Mouse (Mus musculus): Measurements from ENCODE around the gene Rtkn. TPM values are rescaled to one million over a fixed set of nuclear protein-coding genes. Genes with fewer than 3 reads are reported as not detected.

Rtkn gene
- polyA plus RNA-seq, 1 experiment from 2014 or later: 23.6 TPM

DNA sequence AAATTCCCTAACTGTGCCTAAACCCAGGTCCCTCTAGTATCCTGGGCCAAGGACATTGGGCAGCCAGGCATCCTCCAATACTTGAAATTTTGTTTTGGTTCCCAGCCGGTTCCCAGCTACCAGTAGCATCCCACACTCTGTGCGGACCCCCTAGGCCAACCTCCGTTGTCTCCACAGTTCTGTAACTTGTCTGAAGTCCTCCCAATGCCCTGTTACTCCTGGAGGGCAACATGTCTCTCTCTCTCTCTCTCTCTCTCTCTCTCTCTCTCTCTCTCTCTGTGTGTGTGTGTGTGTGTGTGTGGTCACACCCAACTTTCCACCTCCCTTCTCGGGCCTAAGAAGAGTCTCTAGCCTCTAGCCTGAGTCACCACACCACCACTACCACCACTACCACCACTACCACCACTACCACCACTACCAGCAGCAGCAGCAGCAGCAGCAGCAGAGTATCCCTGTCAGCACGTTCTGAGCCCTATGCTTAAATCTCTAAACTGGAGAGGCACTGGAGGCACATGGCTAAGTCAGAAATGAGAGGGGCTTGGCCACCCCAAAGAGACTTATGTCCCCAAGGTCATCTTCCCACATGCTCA is 1.1 kb downstream of the Rtkn start:
- H3K27ac ChIP-seq: peak overlapping the region; percentile 99
- H3K4me2 ChIP-seq (replicated peaks): peak overlapping the region; percentile 75
- no peaks in the 10 kb centered on the region for H3K9me3 ChIP-seq
- H3K4me3 ChIP-seq (replicated peaks): peak overlapping the region; percentile 52
- peak overlapping the region; percentile 76 for H3K9ac ChIP-seq
- WGBS: 10% methylated on average over 5 of the region's 5 CpGs
- no peaks in the 10 kb centered on the region for H3K36me3 ChIP-seq
- no peaks in the 10 kb centered on the region for H3K27me3 ChIP-seq (replicated peaks)
- H3K4me1 ChIP-seq (replicated peaks): peaks cover 37% of the 10 kb centered on the region
- no peak for ATAC-seq

DNA sequence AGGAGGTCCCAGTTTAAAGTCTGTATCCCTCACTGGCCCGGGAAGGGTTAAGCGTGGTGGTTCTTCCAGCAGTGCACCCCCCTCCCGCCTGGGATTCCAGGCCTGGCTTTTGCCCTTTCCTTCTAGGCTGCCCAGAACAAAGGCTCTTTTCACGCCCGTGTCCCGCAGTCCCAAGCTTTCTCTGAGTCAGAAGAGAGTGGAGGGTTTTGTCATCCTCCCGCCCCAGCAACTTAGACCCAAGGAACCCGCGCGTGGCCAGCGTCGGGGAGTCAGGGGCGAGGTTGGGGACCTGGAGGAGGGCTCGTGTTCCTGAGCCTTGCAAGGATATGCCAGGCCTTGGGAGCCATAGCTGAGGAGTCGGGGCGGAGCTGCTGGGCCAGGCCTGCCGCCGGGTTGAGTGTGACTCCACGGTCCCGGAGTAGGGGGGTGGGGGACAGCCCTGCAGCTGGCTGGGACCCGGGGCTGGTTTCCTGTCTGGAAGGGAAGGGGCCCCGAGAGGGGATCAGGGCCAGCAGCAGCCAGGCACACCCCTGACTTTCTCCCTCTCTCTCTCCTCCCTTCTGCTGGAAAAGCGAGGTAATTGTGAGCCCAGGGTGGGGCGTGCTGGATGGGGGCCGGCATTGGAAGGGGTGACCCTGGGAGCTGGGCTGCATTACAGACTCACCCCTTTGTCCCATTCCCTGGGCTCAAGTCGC is 1.8 kb downstream of the Rtkn start:
- Histone ChIP-seq H3K27ac (peak overlapping the region; percentile 99), H3K9me3 (no peaks in the 10 kb centered on the region), H3K36me3 (no peaks in the 10 kb centered on the region), H3K4me1 (replicated peaks) (peaks cover 43% of the 10 kb centered on the region), H3K9ac (peak overlapping the region; percentile 76), H3K4me2 (replicated peaks) (peak overlapping the region; percentile 75), H3K4me3 (replicated peaks) (peak overlapping the region; percentile 52), H3K27me3 (replicated peaks) (no peaks in the 10 kb centered on the region)
- ATAC-seq: peak; percentile 80
- WGBS: under 1% methylated on average over 26 of the region's 26 CpGs

DNA sequence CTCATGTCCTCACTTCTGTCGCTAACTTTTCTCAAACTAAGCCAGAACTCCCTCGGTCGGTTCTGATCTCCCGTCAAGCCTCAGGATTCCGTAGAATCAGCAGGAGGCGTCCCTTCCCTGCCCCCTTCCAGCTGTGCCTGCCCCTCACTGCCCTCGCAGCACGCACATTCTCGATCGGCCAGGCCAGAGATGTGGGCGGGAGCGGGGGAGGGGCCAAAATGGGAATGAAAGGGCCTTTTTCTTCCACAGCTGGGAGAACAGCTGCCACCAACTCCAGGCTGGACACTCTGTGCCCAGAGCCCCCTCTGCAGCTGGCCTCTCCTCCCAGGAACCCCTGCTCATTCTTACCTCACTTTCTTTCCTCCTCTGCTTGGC is 2.3 kb downstream of the Rtkn start:
- Histone ChIP-seq H3K9me3 (no peaks in the 10 kb centered on the region), H3K4me2 (replicated peaks) (peak overlapping the region; percentile 75), H3K27ac (peak overlapping the region; percentile 99), H3K4me3 (replicated peaks) (peak overlapping the region; percentile 52), H3K27me3 (replicated peaks) (no peaks in the 10 kb centered on the region), H3K9ac (peak overlapping the region; percentile 76), H3K36me3 (no peaks in the 10 kb centered on the region), H3K4me1 (replicated peaks) (peaks cover 49% of the 10 kb centered on the region)
- ATAC-seq: peak; percentile 83
- WGBS: 0% methylated on average over 12 of the region's 12 CpGs

DNA sequence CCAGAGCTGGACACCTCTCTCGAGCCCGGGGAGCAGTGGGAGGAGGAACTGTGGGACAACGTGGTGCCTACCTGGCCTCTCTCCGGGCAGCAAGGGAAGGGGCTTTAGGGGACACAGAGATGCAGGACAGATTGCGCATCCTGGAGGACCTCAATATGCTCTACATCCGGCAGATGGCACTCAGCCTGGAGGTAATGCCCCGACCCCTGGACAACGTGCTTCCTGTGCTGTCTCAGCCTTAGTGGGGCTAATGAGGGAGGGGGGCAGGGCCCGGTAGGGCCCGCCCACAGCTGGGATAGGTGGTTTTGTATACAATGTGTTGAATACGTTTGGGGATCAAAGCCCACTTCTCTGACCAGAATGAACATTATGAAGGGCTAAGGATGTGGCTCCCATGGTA is 2.8 kb downstream of the Rtkn start:
- ATAC-seq: peak; percentile 23
- Histone ChIP-seq H3K36me3 (no peaks in the 10 kb centered on the region), H3K27ac (peak overlapping the region; percentile 99), H3K27me3 (replicated peaks) (no peaks in the 10 kb centered on the region), H3K4me2 (replicated peaks) (peak overlapping the region; percentile 75), H3K9ac (peak overlapping the region; percentile 76), H3K4me3 (replicated peaks) (peak overlapping the region; percentile 52), H3K4me1 (replicated peaks) (peaks cover 49% of the 10 kb centered on the region), H3K9me3 (no peaks in the 10 kb centered on the region)
- WGBS: 1% methylated on average over 11 of the region's 11 CpGs

DNA sequence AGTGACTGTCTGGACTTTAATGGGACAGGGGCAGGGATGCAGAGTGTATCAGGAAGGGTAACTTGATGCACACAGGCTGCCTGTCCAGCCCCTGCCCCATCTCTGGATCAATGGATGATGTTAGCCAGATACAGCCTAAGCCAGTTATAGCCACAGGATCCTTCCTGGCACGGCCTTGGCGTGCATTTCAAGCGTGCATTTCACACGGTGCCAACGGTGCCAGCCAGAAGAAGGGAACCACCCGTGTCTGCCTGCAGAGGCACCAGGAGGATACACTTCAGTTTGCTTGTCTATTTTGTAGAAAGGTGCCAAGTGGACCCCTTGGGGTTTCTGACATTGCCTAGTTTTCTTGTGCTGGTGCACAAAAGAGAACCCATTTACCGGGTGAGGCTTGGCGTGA is 4.8 kb downstream of the Rtkn start:
- 91% methylated on average over 8 of the region's 8 CpGs for WGBS
- H3K27ac ChIP-seq: no peak overlapping the region
- H3K9me3 ChIP-seq: no peaks in the 10 kb centered on the region
- H3K27me3 ChIP-seq (replicated peaks): no peaks in the 10 kb centered on the region
- H3K36me3 ChIP-seq: no peaks in the 10 kb centered on the region
- H3K4me3 ChIP-seq (replicated peaks): no peak overlapping the region
- no peak overlapping the region for H3K4me2 ChIP-seq (replicated peaks)
- ATAC-seq: no peak
- no peak overlapping the region for H3K9ac ChIP-seq
- H3K4me1 ChIP-seq (replicated peaks): peaks cover 42% of the 10 kb centered on the region

DNA sequence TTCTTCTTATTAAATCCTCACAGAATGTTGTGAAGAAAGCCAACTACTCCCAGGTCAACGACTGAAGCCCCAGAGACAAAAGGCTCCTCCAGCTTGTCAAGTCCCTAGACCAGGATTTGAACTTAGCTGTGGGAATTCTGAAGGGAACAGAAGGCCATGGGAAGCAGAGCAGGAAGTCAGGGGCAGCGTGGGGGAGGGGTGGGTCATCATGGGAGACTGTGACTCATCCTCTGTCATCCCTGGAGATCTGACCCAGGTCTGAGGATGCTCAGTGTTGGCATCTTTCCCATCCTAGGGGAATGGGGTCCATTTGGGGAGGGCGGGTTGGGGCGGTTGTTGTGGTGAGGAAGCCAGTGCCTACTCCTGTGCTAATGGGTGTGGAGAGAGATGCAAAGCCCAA is 6.4 kb downstream of the Rtkn start:
- 46% methylated on average over 4 of the region's 4 CpGs for WGBS
- Histone ChIP-seq H3K36me3 (no peaks in the 10 kb centered on the region), H3K9me3 (no peaks in the 10 kb centered on the region), H3K4me1 (replicated peaks) (peaks cover 26% of the 10 kb centered on the region), H3K9ac (peak overlapping the region; percentile 45; the same call in 1 of the 2 replicates), H3K27me3 (replicated peaks) (no peaks in the 10 kb centered on the region), H3K4me3 (replicated peaks) (no peak overlapping the region), H3K4me2 (replicated peaks) (peak overlapping the region; percentile 63), H3K27ac (no peak overlapping the region)
- ATAC-seq: no peak

DNA sequence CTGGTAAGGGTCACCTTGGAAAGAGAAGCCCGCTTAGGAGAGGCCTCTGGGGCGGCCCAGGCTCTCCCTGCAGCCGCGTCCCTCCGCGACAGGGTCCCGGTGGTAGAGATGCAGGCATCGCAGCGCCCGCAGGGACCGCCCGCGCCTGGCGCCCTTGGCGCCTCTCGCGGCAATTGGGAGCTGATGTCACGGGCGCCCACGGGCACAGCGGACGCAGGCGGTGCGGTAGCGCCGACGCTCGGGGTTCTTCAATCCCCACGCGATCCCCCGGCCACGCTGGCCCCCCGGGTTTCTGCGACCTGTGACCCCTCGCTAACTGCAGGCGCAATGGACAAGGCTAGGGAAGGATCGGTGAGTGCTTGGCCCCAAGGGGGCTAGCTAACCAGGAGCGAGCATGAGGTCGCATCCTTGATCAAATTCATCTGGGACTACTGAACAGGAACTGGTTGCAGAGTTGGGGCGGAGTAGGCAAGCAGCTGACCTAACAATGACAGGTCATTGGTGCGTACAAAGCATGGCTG is 7.0 kb downstream of the Rtkn start:
- Histone ChIP-seq H3K4me3 (replicated peaks) (peak overlapping the region; percentile 19), H3K27ac (no peak overlapping the region), H3K27me3 (replicated peaks) (no peaks in the 10 kb centered on the region), H3K4me1 (replicated peaks) (peaks cover 26% of the 10 kb centered on the region), H3K4me2 (replicated peaks) (peak overlapping the region; percentile 63), H3K9me3 (no peaks in the 10 kb centered on the region), H3K36me3 (peaks cover 6% of the 10 kb centered on the region; the same call in 1 of the 2 replicates), H3K9ac (peak overlapping the region; percentile 45; the same call in 1 of the 2 replicates)
- WGBS: 11% methylated on average over 41 of the region's 41 CpGs
- ATAC-seq: no peak

DNA sequence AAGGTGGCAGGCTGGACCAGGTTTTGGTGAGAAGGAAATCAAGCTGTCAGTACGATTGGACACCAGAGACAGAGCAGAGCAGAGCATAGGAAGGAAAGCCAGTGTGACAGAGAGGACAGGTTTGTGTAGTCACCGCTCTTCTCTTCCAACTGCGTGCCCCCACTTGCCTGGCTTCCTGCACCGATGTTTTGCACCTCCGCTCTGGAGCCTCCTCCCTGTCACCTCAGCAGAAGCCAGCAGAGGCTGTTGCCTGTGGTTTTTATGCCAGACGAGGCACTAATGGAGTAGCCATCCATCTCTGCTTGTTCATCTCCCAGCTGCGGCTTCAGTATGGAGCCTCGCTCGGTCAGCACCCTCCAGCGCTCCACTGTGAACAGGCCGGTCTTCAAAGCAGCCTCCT is 7.6 kb downstream of the Rtkn start:
- ATAC-seq: no peak
- Histone ChIP-seq H3K4me1 (replicated peaks) (peaks cover 24% of the 10 kb centered on the region), H3K9me3 (no peaks in the 10 kb centered on the region), H3K4me2 (replicated peaks) (no peak overlapping the region), H3K27ac (no peak overlapping the region), H3K36me3 (peaks cover 10% of the 10 kb centered on the region; the same call in 1 of the 2 replicates), H3K27me3 (replicated peaks) (no peaks in the 10 kb centered on the region), H3K4me3 (replicated peaks) (no peak overlapping the region), H3K9ac (no peak overlapping the region)
- WGBS: 60% methylated on average over 11 of the region's 11 CpGs

DNA sequence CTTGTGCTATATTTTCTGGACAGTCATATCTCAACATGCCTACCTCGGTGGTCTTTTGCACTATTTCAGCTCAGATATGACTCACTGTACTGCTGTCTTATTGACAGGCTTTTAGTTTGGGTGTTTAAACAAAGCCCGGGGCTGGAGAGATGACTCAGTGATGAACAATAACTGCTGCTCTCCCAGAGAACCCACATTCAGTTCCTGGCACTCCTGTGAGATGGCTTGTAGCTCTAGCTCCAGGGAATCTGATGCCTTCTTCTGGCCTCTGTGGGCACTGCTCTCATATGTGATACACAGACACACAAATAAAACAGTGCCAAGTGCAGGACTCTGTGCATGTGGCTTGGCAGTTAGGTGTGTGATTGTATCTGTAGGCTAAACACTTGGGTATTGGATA is 9.9 kb downstream of the Rtkn start:
- Histone ChIP-seq H3K27ac (no peak overlapping the region), H3K4me1 (replicated peaks) (peaks cover 12% of the 10 kb centered on the region), H3K4me3 (replicated peaks) (no peak overlapping the region), H3K27me3 (replicated peaks) (no peaks in the 10 kb centered on the region), H3K4me2 (replicated peaks) (no peak overlapping the region), H3K9ac (no peak overlapping the region), H3K36me3 (peaks cover 19% of the 10 kb centered on the region; the same call in 1 of the 2 replicates), H3K9me3 (no peaks in the 10 kb centered on the region)
- ATAC-seq: no peak
- WGBS: 62% methylated on average over 2 of the region's 2 CpGs

DNA sequence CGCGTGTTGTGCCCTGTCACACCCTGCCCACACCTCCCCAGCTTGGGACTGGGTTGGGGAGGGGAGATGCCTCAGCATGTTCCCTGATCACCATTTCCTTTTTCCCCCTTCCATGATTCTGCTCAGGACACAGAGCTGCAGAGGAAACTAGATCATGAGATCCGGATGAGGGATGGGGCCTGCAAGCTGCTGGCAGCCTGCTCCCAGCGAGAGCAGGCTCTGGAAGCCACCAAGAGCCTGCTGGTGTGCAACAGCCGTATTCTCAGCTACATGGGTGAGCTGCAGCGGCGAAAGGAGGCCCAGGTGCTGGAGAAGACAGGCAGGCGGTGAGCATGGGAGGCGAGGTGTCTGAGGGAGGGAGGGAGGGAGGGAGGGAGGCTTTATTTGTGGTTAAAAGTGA is 10.5 kb downstream of the Rtkn start:
- H3K36me3 ChIP-seq: peaks cover 19% of the 10 kb centered on the region; the same call in 1 of the 2 replicates
- H3K4me1 ChIP-seq (replicated peaks): peaks cover 12% of the 10 kb centered on the region
- no peak overlapping the region for H3K4me3 ChIP-seq (replicated peaks)
- H3K27ac ChIP-seq: no peak overlapping the region
- no peaks in the 10 kb centered on the region for H3K27me3 ChIP-seq (replicated peaks)
- no peak overlapping the region for H3K9ac ChIP-seq
- 63% methylated on average over 9 of the region's 9 CpGs for WGBS
- no peaks in the 10 kb centered on the region for H3K9me3 ChIP-seq
- ATAC-seq: no peak
- H3K4me2 ChIP-seq (replicated peaks): no peak overlapping the region

DNA sequence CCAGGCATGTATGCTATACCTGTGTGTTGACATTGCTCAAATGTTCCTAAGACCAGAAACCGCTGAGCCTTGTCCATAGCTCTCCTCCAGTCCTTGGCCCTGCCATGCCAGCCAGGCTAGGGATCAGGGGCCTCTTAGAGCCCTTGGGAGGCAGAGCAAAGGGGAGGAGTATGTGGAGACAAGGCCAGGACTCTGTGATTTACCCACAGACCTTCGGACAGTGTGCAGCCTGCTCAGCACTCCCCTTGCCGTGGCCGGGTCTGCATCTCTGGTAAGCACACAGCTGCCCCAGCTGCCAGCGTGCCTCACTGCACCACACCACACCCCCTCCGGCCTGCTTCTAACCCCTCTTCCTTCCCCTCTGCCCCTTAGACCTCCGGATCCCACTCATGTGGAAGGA is 12.0 kb downstream of the Rtkn start:
- no peaks in the 10 kb centered on the region for H3K9me3 ChIP-seq
- no peak overlapping the region for H3K4me3 ChIP-seq (replicated peaks)
- H3K27ac ChIP-seq: no peak overlapping the region
- WGBS: 68% methylated on average over 7 of the region's 7 CpGs
- H3K4me2 ChIP-seq (replicated peaks): no peak overlapping the region
- H3K27me3 ChIP-seq (replicated peaks): no peaks in the 10 kb centered on the region
- H3K9ac ChIP-seq: no peak overlapping the region
- no peak for ATAC-seq
- H3K4me1 ChIP-seq (replicated peaks): peaks cover 3% of the 10 kb centered on the region
- peaks cover 24% of the 10 kb centered on the region; the same call in 1 of the 2 replicates for H3K36me3 ChIP-seq

DNA sequence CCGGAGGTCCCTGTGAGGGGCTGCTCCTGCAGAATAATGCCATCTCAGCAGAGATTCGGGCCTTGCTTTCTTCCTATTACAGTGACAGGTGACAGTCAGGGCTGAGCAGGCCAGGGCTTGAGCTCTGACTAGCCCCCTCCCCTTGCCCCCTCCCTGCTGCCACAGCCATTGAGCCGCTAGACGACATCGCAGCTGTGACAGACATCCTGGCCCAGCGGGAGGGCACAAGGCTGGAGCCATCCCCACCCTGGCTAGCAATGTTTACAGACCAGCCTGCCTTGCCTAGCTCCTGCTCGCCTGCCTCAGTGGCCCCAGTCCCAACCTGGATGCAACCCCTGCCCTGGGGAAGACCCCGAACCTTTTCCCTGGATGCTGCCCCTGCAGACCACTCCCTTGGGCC is 16.5 kb downstream of the Rtkn start:
- no peak overlapping the region for H3K9ac ChIP-seq
- no peaks in the 10 kb centered on the region for H3K9me3 ChIP-seq
- peaks cover 5% of the 10 kb centered on the region for H3K4me1 ChIP-seq (replicated peaks)
- no peaks in the 10 kb centered on the region for H3K27me3 ChIP-seq (replicated peaks)
- H3K27ac ChIP-seq: no peak overlapping the region
- 46% methylated on average over 8 of the region's 8 CpGs for WGBS
- H3K4me3 ChIP-seq (replicated peaks): no peak overlapping the region
- no peak overlapping the region for H3K4me2 ChIP-seq (replicated peaks)
- H3K36me3 ChIP-seq: peaks cover 24% of the 10 kb centered on the region; the same call in 1 of the 2 replicates
- ATAC-seq: no peak

Data from intestine, embryonic 15.5 days (tissue).